In the genomic region with DNA sequence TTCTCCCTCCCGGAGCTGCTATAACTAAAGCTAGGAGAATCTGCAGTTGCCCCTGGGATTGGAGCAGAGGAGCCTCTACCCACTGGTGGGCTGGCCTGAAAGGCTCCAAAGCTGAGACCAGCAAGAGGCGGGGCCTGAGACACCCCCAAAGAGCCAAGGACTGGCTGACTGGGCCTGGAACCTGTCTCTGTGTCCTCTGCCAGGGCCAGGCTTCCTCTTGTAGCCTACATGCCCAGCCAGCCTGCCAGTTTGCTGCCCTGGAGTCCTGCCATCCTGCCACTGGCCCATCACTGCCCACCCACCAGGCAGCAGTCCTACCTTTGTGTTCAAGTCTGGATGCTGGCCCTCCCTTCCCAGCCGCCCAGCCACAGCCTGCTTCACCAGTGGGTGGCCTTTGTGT, we compare ENCODE assay signal across 7 mouse cellular contexts.
DNase-seq lines count a peak whose midpoint lies in the region; ATAC-seq and TF ChIP-seq lines count a peak whose summit lies in the region.

No protein-coding gene starts in this region.

- H3K27me3 ChIP-seq in hindbrain, postnatal 0 days (ENCODE audit: insufficient read depth, low read length), result no peaks in the 10 kb centered on the region

- TF ChIP-seq CTCF in hindbrain, postnatal 0 days (IDR thresholded peaks at IDR 0.05; ENCODE audit: low read depth), result no peak

- no peaks in the 10 kb centered on the region for H3K4me1 ChIP-seq in hindbrain, postnatal 0 days (ENCODE audit: insufficient read depth, low read length)

- WGBS in hindbrain, postnatal 0 days, result 28% methylated on average over 2 of the region's 3 CpGs

- ATAC-seq in hindbrain, postnatal 0 days, result peak; percentile 94

- no peaks in the 10 kb centered on the region for H3K9me3 ChIP-seq in hindbrain, postnatal 0 days (ENCODE audit: low read length)

- no peak overlapping the region for H3K4me2 ChIP-seq in hindbrain, postnatal 0 days (ENCODE audit: low read depth, low read length)

- H3K27ac ChIP-seq in hindbrain, postnatal 0 days, result peak overlapping the region; percentile 48; the same call in 1 of the 2 replicates

- H3K4me3 ChIP-seq in hindbrain, postnatal 0 days (ENCODE audit: low read length), result no peak overlapping the region

- peak; percentile 66 for DNase-seq in right cerebral cortex, postnatal 4 days
- no peak for DNase-seq in right cerebral cortex, postnatal 25 days
- DNase-seq in cerebellum, postnatal 25 days, result peak; percentile 70 to 84
- DNase-seq in hindbrain, postnatal 0 days (ENCODE audit: low spot score), result peak; percentile 81
- DNase-seq in kidney, postnatal 25 days, result no peak
- no peak for DNase-seq in urinary bladder, postnatal 36 days (ENCODE audit: low spot score in 2 of 2)
- DNase-seq in gastrocnemius, adult 8-10 months (ENCODE audit: low spot score in 2 of 2), result no peak

- H3K9ac ChIP-seq in hindbrain, postnatal 0 days (replicated peaks; ENCODE audit: low read length), result no peak overlapping the region

- peaks cover 19% of the 10 kb centered on the region for H3K36me3 ChIP-seq in hindbrain, postnatal 0 days (ENCODE audit: insufficient read depth, low read length)

Comparison
In these comparisons a context has a peak if more than half of its experiments do, and no peak if none do; other contexts are left out.
1. DNase-seq: peak in right cerebral cortex, postnatal 4 days (single experiment), cerebellum, postnatal 25 days (2 of 2) and hindbrain, postnatal 0 days (single experiment); none in right cerebral cortex, postnatal 25 days (single experiment), kidney, postnatal 25 days (0 of 2), urinary bladder, postnatal 36 days (0 of 2) and gastrocnemius, adult 8-10 months (0 of 2).